Mouse (Mus musculus) left cerebral cortex, postnatal 25 days (tissue): Measurements from ENCODE around the gene Pik3r6. TPM values are rescaled to one million over a fixed set of nuclear protein-coding genes. Genes with fewer than 3 reads are reported as not detected.

Experiments used
- total RNA-seq, 2 experiments: library from RNA; stranded (reverse); gene quantifications; 2 replicates each; pipeline ENCODE4 v1.2.3; 2021

The Pik3r6 gene
- total RNA-seq, 2 experiments from 2014 or later = 2.8 to 4.0 TPM

Other genes with a start within 250 kb of the Pik3r6 start
- gene Ntn1, start 102.2 kb upstream of the Pik3r6 start, total RNA-seq = 1 to 10 TPM; 6.0 to 7.9 TPM
- gene Pik3r5, start 70.9 kb upstream of the Pik3r6 start, total RNA-seq = 1 to 10 TPM; 2.1 to 4.2 TPM
- gene Mfsd6l, start 53.2 kb downstream of the Pik3r6 start, total RNA-seq = not detected
- 1 to 10 TPM; 1.1 to 1.6 TPM for gene Ccdc42, start 84.0 kb downstream of the Pik3r6 start, total RNA-seq
- 100 to 1,000 TPM; 197 to 215 TPM for gene Myh10, start 188.5 kb downstream of the Pik3r6 start, total RNA-seq